Mouse (Mus musculus): ENCODE measurements at regions not wholly inside any gene's neighbourhood (a gene's known extent, or its start where the extent isn't known, plus 50 kb on each side); places are given as distances from the start of the nearest gene placed in this dataset.

- TF ChIP-seq CTCF (IDR thresholded peaks at IDR 0.05; ENCODE audit: extremely low read depth, insufficient read depth, low read length) (no peak), POLR2A (IDR thresholded peaks at IDR 0.05; ENCODE audit: extremely low read depth, insufficient read depth, low read length) (no peak)
- H3K4me3 ChIP-seq (ENCODE audit: insufficient read depth, low read length): no peak overlapping the region
- no peak overlapping the region for H3K27ac ChIP-seq (ENCODE audit: insufficient read depth, low read length)
- H3K4me1 ChIP-seq (ENCODE audit: control insufficient read depth, insufficient read depth, low read length): no peaks in the 10 kb centered on the region
Observed at GRCm38 (mm10) chr11:114379411-114379824, 288.9 kb upstream of the Rpl38 start.

- Histone ChIP-seq H3K4me1 (ENCODE audit: control insufficient read depth, insufficient read depth, low read length) (no peaks in the 10 kb centered on the region), H3K27ac (ENCODE audit: insufficient read depth, low read length) (no peak overlapping the region), H3K4me3 (ENCODE audit: insufficient read depth, low read length) (no peak overlapping the region)
- TF ChIP-seq POLR2A (IDR thresholded peaks at IDR 0.05; ENCODE audit: extremely low read depth, insufficient read depth, low read length) (no peak), CTCF (IDR thresholded peaks at IDR 0.05; ENCODE audit: extremely low read depth, insufficient read depth, low read length) (no peak)
Observed at GRCm38 (mm10) chr11:114375921-114376320, 292.4 kb upstream of the Rpl38 start.

- Histone ChIP-seq H3K4me3 (ENCODE audit: insufficient read depth, low read length) (no peak overlapping the region), H3K4me1 (ENCODE audit: control insufficient read depth, insufficient read depth, low read length) (no peaks in the 10 kb centered on the region), H3K27ac (ENCODE audit: insufficient read depth, low read length) (no peak overlapping the region)
- no peak for TF ChIP-seq POLR2A (IDR thresholded peaks at IDR 0.05; ENCODE audit: extremely low read depth, insufficient read depth, low read length)
- TF ChIP-seq CTCF (IDR thresholded peaks at IDR 0.05; ENCODE audit: extremely low read depth, insufficient read depth, low read length): no peak
Observed at GRCm38 (mm10) chr11:114370708-114371107, 297.6 kb upstream of the Rpl38 start.

GRCm38 (mm10) chr11:114367779-114368178 lies 300.5 kb upstream of the Rpl38 start:
- H3K27ac ChIP-seq (ENCODE audit: insufficient read depth, low read length): no peak overlapping the region
- no peak for TF ChIP-seq CTCF (IDR thresholded peaks at IDR 0.05; ENCODE audit: extremely low read depth, insufficient read depth, low read length)
- TF ChIP-seq POLR2A (IDR thresholded peaks at IDR 0.05; ENCODE audit: extremely low read depth, insufficient read depth, low read length): no peak
- no peaks in the 10 kb centered on the region for H3K4me1 ChIP-seq (ENCODE audit: control insufficient read depth, insufficient read depth, low read length)
- H3K4me3 ChIP-seq (ENCODE audit: insufficient read depth, low read length): no peak overlapping the region

- H3K4me3 ChIP-seq (ENCODE audit: insufficient read depth, low read length): no peak overlapping the region
- TF ChIP-seq CTCF (IDR thresholded peaks at IDR 0.05; ENCODE audit: extremely low read depth, insufficient read depth, low read length): no peak
- no peak for TF ChIP-seq POLR2A (IDR thresholded peaks at IDR 0.05; ENCODE audit: extremely low read depth, insufficient read depth, low read length)
- H3K27ac ChIP-seq (ENCODE audit: insufficient read depth, low read length): no peak overlapping the region
- H3K4me1 ChIP-seq (ENCODE audit: control insufficient read depth, insufficient read depth, low read length): no peaks in the 10 kb centered on the region
Observed at GRCm38 (mm10) chr11:114360946-114361345, 294.1 kb upstream of the Sdk2 start.

GRCm38 (mm10) chr11:114360321-114360720 lies 293.5 kb upstream of the Sdk2 start:
- Histone ChIP-seq H3K4me1 (ENCODE audit: control insufficient read depth, insufficient read depth, low read length) (no peaks in the 10 kb centered on the region), H3K27ac (ENCODE audit: insufficient read depth, low read length) (no peak overlapping the region), H3K4me3 (ENCODE audit: insufficient read depth, low read length) (no peak overlapping the region)
- no peak for TF ChIP-seq CTCF (IDR thresholded peaks at IDR 0.05; ENCODE audit: extremely low read depth, insufficient read depth, low read length)
- no peak for TF ChIP-seq POLR2A (IDR thresholded peaks at IDR 0.05; ENCODE audit: extremely low read depth, insufficient read depth, low read length)

GRCm38 (mm10) chr11:114352146-114352795 lies 285.4 kb upstream of the Sdk2 start:
- no peak overlapping the region for H3K27ac ChIP-seq (ENCODE audit: insufficient read depth, low read length)
- no peak for TF ChIP-seq POLR2A (IDR thresholded peaks at IDR 0.05; ENCODE audit: extremely low read depth, insufficient read depth, low read length)
- no peak for TF ChIP-seq CTCF (IDR thresholded peaks at IDR 0.05; ENCODE audit: extremely low read depth, insufficient read depth, low read length)

GRCm38 (mm10) chr11:114336839-114337484 lies 270.1 kb upstream of the Sdk2 start:
- Histone ChIP-seq H3K4me1 (ENCODE audit: control insufficient read depth, insufficient read depth, low read length) (no peaks in the 10 kb centered on the region), H3K27ac (ENCODE audit: insufficient read depth, low read length) (no peak overlapping the region), H3K4me3 (ENCODE audit: insufficient read depth, low read length) (no peak overlapping the region)
- TF ChIP-seq POLR2A (IDR thresholded peaks at IDR 0.05; ENCODE audit: extremely low read depth, insufficient read depth, low read length) (no peak), CTCF (IDR thresholded peaks at IDR 0.05; ENCODE audit: extremely low read depth, insufficient read depth, low read length) (no peak)

More at GRCm38 (mm10) chr11:114352146-114352795, 285.4 kb upstream of the Sdk2 start:
- Histone ChIP-seq H3K4me1 (ENCODE audit: control insufficient read depth, insufficient read depth, low read length) (no peaks in the 10 kb centered on the region), H3K4me3 (ENCODE audit: insufficient read depth, low read length) (no peak overlapping the region)

- no peak for TF ChIP-seq POLR2A (IDR thresholded peaks at IDR 0.05; ENCODE audit: extremely low read depth, insufficient read depth, low read length)
- no peak for TF ChIP-seq CTCF (IDR thresholded peaks at IDR 0.05; ENCODE audit: extremely low read depth, insufficient read depth, low read length)
- no peaks in the 10 kb centered on the region for H3K4me1 ChIP-seq (ENCODE audit: control insufficient read depth, insufficient read depth, low read length)
- H3K4me3 ChIP-seq (ENCODE audit: insufficient read depth, low read length): no peak overlapping the region
- no peak overlapping the region for H3K27ac ChIP-seq (ENCODE audit: insufficient read depth, low read length)
Observed at GRCm38 (mm10) chr11:114335950-114336838, 269.3 kb upstream of the Sdk2 start.
